Mouse (Mus musculus) thymus, postnatal 14 days (tissue): ENCODE results near the gene B020031M17Rik.
"Not testable (repeated sequence)": the region's sequence is repeated elsewhere in the genome, so short reads cannot be mapped to it uniquely, and the experiment has no call there.

Experiments
- DNase-seq: peaks from one replicate; pipeline ENCODE4 v3.0.0; 2021

B020031M17Rik gene

GRCm38 (mm10) chr13:119950706-119951105 is at the start of gene B020031M17Rik:
TSS of gene B020031M17Rik (minus strand) at chr13:119950806.
- DNase-seq: not testable (repeated sequence)

GRCm38 (mm10) chr13:119999215-119999614 is 48.6 kb upstream of the B020031M17Rik start:
- not testable (repeated sequence) for DNase-seq

- not testable (repeated sequence) for DNase-seq
Measured at GRCm38 (mm10) chr13:119998442-119999086, 48.0 kb upstream of the B020031M17Rik start.

- not testable (repeated sequence) for DNase-seq
Measured at GRCm38 (mm10) chr13:119991917-119992496, 41.4 kb upstream of the B020031M17Rik start.

- DNase-seq: not testable (repeated sequence)
Measured at GRCm38 (mm10) chr13:119991264-119991663, 40.7 kb upstream of the B020031M17Rik start.

GRCm38 (mm10) chr13:119969163-119969562 is 18.6 kb upstream of the B020031M17Rik start:
- DNase-seq: not testable (repeated sequence)

- not testable (repeated sequence) for DNase-seq
Measured at GRCm38 (mm10) chr13:119968193-119968592, 17.6 kb upstream of the B020031M17Rik start.

- not testable (repeated sequence) for DNase-seq
Measured at GRCm38 (mm10) chr13:119965968-119966367, 15.4 kb upstream of the B020031M17Rik start.

GRCm38 (mm10) chr13:119965302-119965952 is 14.8 kb upstream of the B020031M17Rik start:
- not testable (repeated sequence) for DNase-seq

- not testable (repeated sequence) for DNase-seq
Measured at GRCm38 (mm10) chr13:119962856-119963255, 12.2 kb upstream of the B020031M17Rik start.

GRCm38 (mm10) chr13:119955567-119955966 is 5.0 kb upstream of the B020031M17Rik start:
- DNase-seq: not testable (repeated sequence)

GRCm38 (mm10) chr13:119955089-119955488 is 4.5 kb upstream of the B020031M17Rik start:
- DNase-seq: not testable (repeated sequence)

GRCm38 (mm10) chr13:119929172-119929571 is 21.4 kb downstream of the B020031M17Rik start, which contains the start of gene Gm21761:
TSS of gene Gm21761 (minus strand) at chr13:119929272.
- not testable (repeated sequence) for DNase-seq

GRCm38 (mm10) chr13:119924597-119925340 is 25.8 kb downstream of the B020031M17Rik start:
- not testable (repeated sequence) for DNase-seq

GRCm38 (mm10) chr13:119916966-119917722 is 33.5 kb downstream of the B020031M17Rik start:
- not testable (repeated sequence) for DNase-seq

GRCm38 (mm10) chr13:119916449-119916848 is 34.2 kb downstream of the B020031M17Rik start:
- DNase-seq: not testable (repeated sequence)
